Mouse (Mus musculus) cortical plate, adult 2 months (tissue): Measurements from ENCODE around the gene Ppargc1a.

Experiments
- CTCF ChIP-seq: fragments of 200-500 bp; IDR thresholded peaks from 2 replicates; pipeline ENCODE4 v1.5.1; 2011; ENCODE audit warnings: mild to moderate bottlenecking, control low read depth, low read length; ENCODE audit not compliant: insufficient read depth; ENCODE audit errors: extremely low read depth
- POLR2A ChIP-seq: fragments of 200-500 bp; IDR thresholded peaks from 2 replicates; pipeline ENCODE4 v1.6.1; 2011; ENCODE audit warnings: mild to moderate bottlenecking, low read length, control low read depth; ENCODE audit not compliant: insufficient read depth; ENCODE audit errors: extremely low read depth

DNA sequence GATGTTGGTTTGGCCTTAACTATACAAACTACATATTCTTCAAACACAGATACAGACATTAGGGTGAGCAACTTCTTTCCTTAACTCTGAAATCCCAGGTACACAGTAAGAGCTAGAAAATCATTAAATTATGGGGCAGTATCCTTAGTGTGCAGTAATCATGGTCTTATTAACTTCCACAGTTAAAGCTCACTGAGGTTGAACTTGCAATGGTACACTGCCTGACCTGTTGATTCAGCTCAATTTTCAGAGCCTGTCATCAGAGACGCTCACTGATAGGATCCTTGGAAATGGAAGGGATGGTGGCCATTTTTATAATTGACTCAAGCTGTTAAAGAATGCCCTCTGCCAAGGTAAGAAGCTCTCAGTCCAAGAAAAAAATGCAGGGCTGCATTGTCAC is 49.4 kb upstream of the Ppargc1a start:
- no peak for TF ChIP-seq POLR2A
- TF ChIP-seq CTCF, result no peak
